8 mouse cellular contexts compared by ENCODE assay signal in genomic region chr12:40016648-40017460, GRCm38 (mm10). TPM values are rescaled to one million over a fixed set of nuclear protein-coding genes. Genes with fewer than 3 reads are reported as not detected.
DNase-seq lines count a peak whose midpoint lies in the region; ATAC-seq and TF ChIP-seq lines count a peak whose summit lies in the region.

No protein-coding gene starts in this region.

- WGBS in heart, embryonic 10.5 days = 14% methylated on average over 19 of the region's 19 CpGs
- 17% methylated on average over 19 of the region's 19 CpGs for WGBS in lung, embryonic 14.5 days
- WGBS in neural tube, embryonic 14.5 days = 7% methylated on average over 19 of the region's 19 CpGs

- TF ChIP-seq POLR2A in embryonic fibroblast, embryonic 13.5 days (IDR thresholded peaks at IDR 0.05; ENCODE audit: low read depth, low read length) = peak; percentile 30; the same call in 1 of the 2 replicates

- peak; percentile 87 for ATAC-seq in lung, embryonic 14.5 days (ENCODE audit: insufficient read depth)
- peak; percentile 82 for ATAC-seq in neural tube, embryonic 14.5 days (ENCODE audit: low read depth)

- H3K9me3 ChIP-seq in heart, embryonic 10.5 days = no peaks in the 10 kb centered on the region
- no peaks in the 10 kb centered on the region for H3K9me3 ChIP-seq in lung, embryonic 14.5 days (ENCODE audit: low read depth, low read length)
- no peaks in the 10 kb centered on the region for H3K9me3 ChIP-seq in neural tube, embryonic 14.5 days (ENCODE audit: control insufficient read depth, low read length)

- TF ChIP-seq CTCF in embryonic fibroblast, embryonic 13.5 days (IDR thresholded peaks at IDR 0.05; ENCODE audit: borderline replicate concordance, insufficient read depth, low read length) = no peak
- no peak for TF ChIP-seq CTCF in lung, embryonic 14.5 days (IDR thresholded peaks at IDR 0.05; ENCODE audit: low read depth)

- H3K4me1 ChIP-seq in embryonic fibroblast, embryonic 13.5 days (ENCODE audit: control insufficient read depth, insufficient read depth, low read length) = no peaks in the 10 kb centered on the region
- peaks cover 10% of the 10 kb centered on the region for H3K4me1 ChIP-seq in heart, embryonic 10.5 days
- no peaks in the 10 kb centered on the region for H3K4me1 ChIP-seq in lung, embryonic 14.5 days (ENCODE audit: insufficient read depth)
- H3K4me1 ChIP-seq in neural tube, embryonic 14.5 days (ENCODE audit: control insufficient read depth, insufficient read depth, low read length) = peaks cover 6% of the 10 kb centered on the region; the same call in 1 of the 2 replicates

- peak; percentile 25 to 58 for DNase-seq in urinary bladder, adult 18-20 months (ENCODE audit: low spot score in 2 of 2)
- DNase-seq in urinary bladder, postnatal 10 days (ENCODE audit: low spot score) = no peak
- DNase-seq in heart, embryonic 10.5 days (ENCODE audit: low spot score) = peak; percentile 84
- peak; percentile 43 to 82 for DNase-seq in kidney, adult 8-10 months
- peak; percentile 79 for DNase-seq in lung, embryonic 14.5 days
- DNase-seq in thymus, postnatal 10 days (ENCODE audit: low spot score in 2 of 2) = peak; percentile 16 to 45

- peak overlapping the region; percentile 5; the same call in 1 of the 2 replicates for H3K4me3 ChIP-seq in embryonic fibroblast, embryonic 13.5 days (ENCODE audit: insufficient read depth, low read length)
- H3K4me3 ChIP-seq in heart, embryonic 10.5 days = peak overlapping the region; percentile 55
- H3K4me3 ChIP-seq in lung, embryonic 14.5 days (ENCODE audit: low read depth, low read length) = peak overlapping the region; percentile 27
- H3K4me3 ChIP-seq in neural tube, embryonic 14.5 days (ENCODE audit: low read depth, low read length) = peak overlapping the region; percentile 27

- H3K36me3 ChIP-seq in heart, embryonic 10.5 days = no peaks in the 10 kb centered on the region
- no peaks in the 10 kb centered on the region for H3K36me3 ChIP-seq in lung, embryonic 14.5 days (ENCODE audit: insufficient read depth)
- no peaks in the 10 kb centered on the region for H3K36me3 ChIP-seq in neural tube, embryonic 14.5 days (ENCODE audit: control insufficient read depth, insufficient read depth, low read length)

- peaks cover 6% of the 10 kb centered on the region; the same call in 1 of the 2 replicates for H3K27me3 ChIP-seq in heart, embryonic 10.5 days (ENCODE audit: insufficient read depth, poor library complexity, severe bottlenecking)
- H3K27me3 ChIP-seq in lung, embryonic 14.5 days (ENCODE audit: insufficient read depth, low read length) = no peaks in the 10 kb centered on the region
- no peaks in the 10 kb centered on the region for H3K27me3 ChIP-seq in neural tube, embryonic 14.5 days (ENCODE audit: control insufficient read depth, insufficient read depth, low read length)

- H3K9ac ChIP-seq in lung, embryonic 14.5 days = peak overlapping the region; percentile 32
- H3K9ac ChIP-seq in neural tube, embryonic 14.5 days (replicated peaks; ENCODE audit: low read depth, low read length) = peak overlapping the region; percentile 42

- no peak overlapping the region for H3K27ac ChIP-seq in embryonic fibroblast, embryonic 13.5 days (ENCODE audit: insufficient read depth, low read length)
- H3K27ac ChIP-seq in heart, embryonic 10.5 days = peak overlapping the region; percentile 84
- H3K27ac ChIP-seq in lung, embryonic 14.5 days (ENCODE audit: low read depth) = peak overlapping the region; percentile 42; the same call in 1 of the 2 replicates
- peak overlapping the region; percentile 66 for H3K27ac ChIP-seq in neural tube, embryonic 14.5 days (ENCODE audit: low read depth, low read length)

- H3K4me2 ChIP-seq in lung, embryonic 14.5 days = peak overlapping the region; percentile 57
- peak overlapping the region; percentile 54 for H3K4me2 ChIP-seq in neural tube, embryonic 14.5 days (ENCODE audit: low read depth, low read length)

RNA-seq across cellular contexts. Expression of gene Arl4a, which starts 21.0 kb away (rescaled TPM):
- 10.8 and 15.9 TPM in 2 replicates for polyA plus RNA-seq in embryonic fibroblast, embryonic 13.5 days (2011; ENCODE audit: insufficient read length, low read depth, missing spikeins)
- polyA plus RNA-seq in heart, embryonic 10.5 days (2016; fragmentation: Nextera tagmentation; extraction: Ambion mirVana) = 29.0 and 31.1 TPM in 2 replicates
- 28.1 and 34.0 TPM in 2 replicates for polyA plus RNA-seq in lung, embryonic 14.5 days (2014; fragmentation: Nextera tagmentation; extraction: Ambion mirVana)
- polyA plus RNA-seq in neural tube, embryonic 14.5 days (2014; fragmentation: Nextera tagmentation; extraction: Ambion mirVana) = 138 and 165 TPM in 2 replicates

Comparison
In these comparisons a context has a peak if more than half of its experiments do, and no peak if none do; other contexts are left out.
1. H3K4me3 ChIP-seq: peak in every context shown above with its lines; median percentile 55 in heart, embryonic 10.5 days; 27 in lung, embryonic 14.5 days; 27 in neural tube, embryonic 14.5 days; 5 in embryonic fibroblast, embryonic 13.5 days.